Mouse (Mus musculus) retina, adult 2 months (tissue): ENCODE data around the gene Galnt9.

ENCODE experiments used
- DNase-seq: peaks from one replicate; pipeline ENCODE4 v3.0.0-alpha.2; 2012; ENCODE audit warnings: low read depth, low spot score

The Galnt9 gene

GRCm38 (mm10) chr5:110535964-110536363 is 8.2 kb upstream of the Galnt9 start:
- no peak for DNase-seq

GRCm38 (mm10) chr5:110540947-110541346 is 3.2 kb upstream of the Galnt9 start:
- no peak for DNase-seq

- DNase-seq, result no peak
Observed at GRCm38 (mm10) chr5:110541456-110541855, 2.7 kb upstream of the Galnt9 start.

- DNase-seq, result no peak
Observed at GRCm38 (mm10) chr5:110544691-110545069, 525 bp downstream of the Galnt9 start.

GRCm38 (mm10) chr5:110545311-110545710 is 1.2 kb downstream of the Galnt9 start:
- no peak for DNase-seq

- no peak for DNase-seq
Observed at GRCm38 (mm10) chr5:110546136-110546535, 2.0 kb downstream of the Galnt9 start.

- no peak for DNase-seq
Observed at GRCm38 (mm10) chr5:110546726-110547406, 2.7 kb downstream of the Galnt9 start.

- DNase-seq, result no peak
Observed at GRCm38 (mm10) chr5:110548446-110548845, 4.3 kb downstream of the Galnt9 start.

GRCm38 (mm10) chr5:110550189-110550588 is 6.0 kb downstream of the Galnt9 start:
- no peak for DNase-seq

GRCm38 (mm10) chr5:110550841-110551240 is 6.7 kb downstream of the Galnt9 start:
- DNase-seq, result no peak

GRCm38 (mm10) chr5:110552005-110552404 is 7.8 kb downstream of the Galnt9 start:
- no peak for DNase-seq

- DNase-seq, result no peak
Observed at GRCm38 (mm10) chr5:110553315-110553714, 9.2 kb downstream of the Galnt9 start.

- DNase-seq, result no peak
Observed at GRCm38 (mm10) chr5:110555198-110555597, 11.0 kb downstream of the Galnt9 start.

- DNase-seq, result no peak
Observed at GRCm38 (mm10) chr5:110558368-110558767, 14.2 kb downstream of the Galnt9 start.

GRCm38 (mm10) chr5:110559679-110560078 is 15.5 kb downstream of the Galnt9 start:
- DNase-seq, result no peak

GRCm38 (mm10) chr5:110562741-110563326 is 18.7 kb downstream of the Galnt9 start:
- no peak for DNase-seq

- no peak for DNase-seq
Observed at GRCm38 (mm10) chr5:110564986-110565644, 21.0 kb downstream of the Galnt9 start.

GRCm38 (mm10) chr5:110567547-110567946 is 23.4 kb downstream of the Galnt9 start:
- DNase-seq, result no peak

GRCm38 (mm10) chr5:110574888-110575287 is 30.7 kb downstream of the Galnt9 start:
- DNase-seq, result no peak

- DNase-seq, result no peak
Observed at GRCm38 (mm10) chr5:110579296-110579695, 35.1 kb downstream of the Galnt9 start.

- DNase-seq, result no peak
Observed at GRCm38 (mm10) chr5:110580569-110581239, 36.5 kb downstream of the Galnt9 start.
